Mouse (Mus musculus) skeletal muscle tissue, adult 2 months (tissue): Measurements from ENCODE around the gene Ubl7.

Experiments used
- DNase-seq: peaks from one replicate; pipeline ENCODE4 v3.0.0-alpha.2; 2012; ENCODE audit warnings: low read depth, low spot score

Gene Ubl7

DNA sequence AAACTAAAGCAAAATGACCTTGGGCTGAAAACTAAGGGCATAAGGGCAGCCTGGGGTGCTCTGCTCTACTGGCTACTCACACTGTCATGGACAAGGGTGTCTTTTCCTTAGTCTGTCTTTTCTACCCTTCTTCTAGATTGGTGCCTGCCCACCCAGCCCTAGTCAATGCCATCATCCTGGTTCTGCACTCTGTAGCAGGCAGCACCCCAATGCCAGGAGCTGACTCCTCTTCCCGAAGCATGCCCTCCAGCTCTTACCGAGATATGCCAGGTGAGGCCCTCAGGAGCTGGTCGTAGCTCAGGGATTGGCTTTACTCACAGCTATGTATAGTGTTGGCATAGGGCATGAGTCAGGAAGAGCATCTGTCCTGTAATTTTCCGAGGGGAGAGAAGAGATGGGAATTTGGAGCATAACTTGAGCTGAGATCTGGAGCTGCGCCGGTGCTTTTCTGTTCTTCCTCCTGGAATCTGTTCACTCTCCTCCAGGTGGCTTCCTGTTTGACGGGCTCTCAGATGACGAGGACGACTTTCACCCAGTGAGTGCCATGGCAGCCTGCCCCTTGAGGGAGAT, 10.8 kb downstream of the Ubl7 start:
- DNase-seq: no peak

DNA sequence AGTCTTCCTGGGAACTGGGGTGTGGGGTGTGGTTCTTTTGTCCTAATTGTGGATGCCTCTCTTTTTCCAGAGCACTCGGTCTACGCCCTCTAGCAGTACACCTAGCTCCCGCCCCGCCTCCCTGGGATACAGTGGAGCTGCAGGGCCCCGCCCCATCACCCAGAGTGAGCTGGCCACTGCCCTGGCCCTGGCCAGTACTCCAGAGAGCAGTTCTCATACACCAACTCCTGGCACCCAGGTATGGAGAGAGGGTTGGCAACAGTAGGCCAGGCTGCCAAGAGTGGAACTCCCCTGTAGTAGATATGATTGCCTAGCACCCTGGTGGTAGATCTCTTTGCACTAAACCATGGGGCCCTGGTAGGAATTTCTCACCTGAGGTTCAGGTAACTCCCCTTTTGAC, 11.6 kb downstream of the Ubl7 start:
- DNase-seq: no peak

- no peak for DNase-seq
These were observed 12.3 kb downstream of the Ubl7 start for GRCm38 (mm10) chr9:57923046-57923445.

GRCm38 (mm10) chr9:57931166-57931767, 20.5 kb downstream of the Ubl7 start:
- DNase-seq: no peak

DNA sequence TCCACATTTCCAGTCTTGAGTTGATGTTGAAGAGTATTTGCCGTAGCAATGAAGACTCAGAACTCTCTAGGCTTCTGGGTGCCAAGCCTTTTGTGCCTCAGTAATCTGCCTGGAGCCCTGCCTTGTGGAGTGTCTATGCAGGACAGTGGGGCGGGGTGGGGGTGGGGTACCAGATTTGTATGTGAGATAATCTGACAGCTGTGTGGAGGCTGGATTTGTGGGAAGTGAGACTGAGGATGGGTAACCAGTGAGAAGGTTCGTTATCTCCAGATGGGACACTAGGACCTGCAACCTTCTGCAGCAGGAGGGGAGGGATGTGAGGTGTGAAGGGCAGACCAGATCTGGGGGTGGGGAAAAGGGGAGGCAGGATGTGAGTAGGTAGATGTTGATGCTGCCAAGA, 21.5 kb downstream of the Ubl7 start:
- no peak for DNase-seq

DNA sequence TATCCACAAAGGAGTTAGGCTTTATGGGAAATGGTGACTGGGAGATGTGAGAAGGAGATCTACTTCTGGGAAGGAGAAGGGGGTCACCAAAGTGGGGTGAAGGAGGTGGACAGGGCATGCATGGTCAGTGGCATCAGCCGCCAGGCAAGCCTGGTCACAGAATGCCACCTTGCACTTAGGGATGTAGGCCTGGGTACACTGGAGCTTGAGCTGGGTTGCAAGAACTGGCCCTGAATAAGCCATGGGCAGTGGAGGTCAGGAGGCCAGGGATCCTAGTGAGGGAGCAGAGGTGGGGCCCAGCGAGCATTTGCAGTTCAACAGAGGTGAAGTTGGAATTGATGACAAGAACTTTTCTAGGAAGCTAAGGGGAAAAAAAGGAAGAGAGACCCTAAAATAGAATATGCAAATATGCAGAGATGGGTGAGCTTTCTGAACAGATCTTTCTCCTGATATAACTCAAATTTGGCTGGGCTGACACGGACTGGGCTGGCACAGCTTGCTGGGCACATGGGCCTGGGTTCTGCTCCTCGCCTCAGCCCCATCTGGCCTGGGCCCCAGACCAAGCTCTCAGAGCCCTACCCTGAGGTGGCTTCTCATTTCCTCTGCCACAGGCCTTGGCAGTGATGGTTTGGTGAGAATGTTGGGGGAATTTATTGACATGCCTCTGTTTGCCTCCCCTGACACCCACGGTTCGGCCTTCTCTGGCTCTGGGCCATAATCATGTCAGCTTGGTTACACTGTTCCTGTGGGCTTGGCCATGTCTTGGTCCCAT, 22.2 kb downstream of the Ubl7 start:
- no peak for DNase-seq

DNA sequence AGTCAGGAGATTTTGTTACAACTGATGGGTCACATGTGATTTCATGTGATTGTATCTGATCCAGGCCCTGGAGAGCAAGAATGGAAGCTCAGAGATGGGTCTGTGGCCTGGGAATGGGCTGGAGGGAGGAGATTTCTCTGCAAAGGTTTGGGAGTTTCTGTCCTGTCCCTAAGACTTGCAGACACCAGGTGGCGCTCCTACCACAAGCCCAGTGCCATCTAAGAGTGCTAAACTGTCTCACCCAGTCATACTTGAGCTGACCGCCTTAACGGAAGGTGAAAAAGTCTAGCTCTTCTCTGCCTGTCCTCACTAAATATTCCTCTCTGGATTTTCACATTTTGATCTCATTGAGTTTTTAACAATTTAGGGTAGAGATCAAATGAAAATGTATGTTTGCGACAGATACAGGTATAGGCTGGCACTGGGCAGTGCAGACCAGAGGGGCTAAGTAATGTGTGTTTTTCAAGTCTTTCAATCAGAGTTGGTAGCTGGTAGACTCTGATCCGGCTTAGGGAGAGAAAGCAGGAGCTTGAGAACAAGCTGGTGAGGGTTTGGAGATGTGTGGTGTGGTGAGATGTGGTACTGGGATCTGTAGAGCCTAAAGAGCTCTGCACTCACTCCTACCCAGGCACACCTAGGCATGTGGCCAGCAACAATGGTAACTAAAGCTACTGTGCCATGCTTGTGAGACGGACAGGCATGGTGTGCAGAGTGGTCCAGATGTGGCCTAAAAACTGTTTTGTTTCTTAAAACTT, 25.1 kb downstream of the Ubl7 start:
- peak; percentile 73 for DNase-seq

- DNase-seq: no peak
These were observed 26.4 kb downstream of the Ubl7 start for GRCm38 (mm10) chr9:57937171-57937570.

DNA sequence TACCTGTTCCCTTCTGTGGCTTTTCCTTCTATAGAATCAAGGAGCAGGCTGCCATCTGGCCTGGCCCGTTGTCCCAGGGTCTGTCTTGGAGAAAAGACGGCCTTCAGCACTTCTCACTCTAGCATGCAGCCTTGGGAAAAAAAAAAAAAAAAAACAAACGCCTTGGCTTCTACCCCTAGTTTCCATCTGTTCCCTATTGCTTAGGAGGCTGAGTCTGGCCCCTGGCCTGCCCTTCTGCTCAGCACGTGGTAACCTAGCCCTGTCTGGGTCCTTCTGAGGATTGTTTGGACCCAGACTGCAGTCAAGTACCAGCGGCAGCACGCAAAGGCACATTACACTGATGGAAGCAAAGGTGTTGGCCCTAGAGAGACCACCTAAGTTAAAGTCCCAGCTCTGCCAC, 26.9 kb downstream of the Ubl7 start:
- no peak for DNase-seq

- no peak for DNase-seq
These were observed 27.7 kb downstream of the Ubl7 start for GRCm38 (mm10) chr9:57938225-57939055.

DNA sequence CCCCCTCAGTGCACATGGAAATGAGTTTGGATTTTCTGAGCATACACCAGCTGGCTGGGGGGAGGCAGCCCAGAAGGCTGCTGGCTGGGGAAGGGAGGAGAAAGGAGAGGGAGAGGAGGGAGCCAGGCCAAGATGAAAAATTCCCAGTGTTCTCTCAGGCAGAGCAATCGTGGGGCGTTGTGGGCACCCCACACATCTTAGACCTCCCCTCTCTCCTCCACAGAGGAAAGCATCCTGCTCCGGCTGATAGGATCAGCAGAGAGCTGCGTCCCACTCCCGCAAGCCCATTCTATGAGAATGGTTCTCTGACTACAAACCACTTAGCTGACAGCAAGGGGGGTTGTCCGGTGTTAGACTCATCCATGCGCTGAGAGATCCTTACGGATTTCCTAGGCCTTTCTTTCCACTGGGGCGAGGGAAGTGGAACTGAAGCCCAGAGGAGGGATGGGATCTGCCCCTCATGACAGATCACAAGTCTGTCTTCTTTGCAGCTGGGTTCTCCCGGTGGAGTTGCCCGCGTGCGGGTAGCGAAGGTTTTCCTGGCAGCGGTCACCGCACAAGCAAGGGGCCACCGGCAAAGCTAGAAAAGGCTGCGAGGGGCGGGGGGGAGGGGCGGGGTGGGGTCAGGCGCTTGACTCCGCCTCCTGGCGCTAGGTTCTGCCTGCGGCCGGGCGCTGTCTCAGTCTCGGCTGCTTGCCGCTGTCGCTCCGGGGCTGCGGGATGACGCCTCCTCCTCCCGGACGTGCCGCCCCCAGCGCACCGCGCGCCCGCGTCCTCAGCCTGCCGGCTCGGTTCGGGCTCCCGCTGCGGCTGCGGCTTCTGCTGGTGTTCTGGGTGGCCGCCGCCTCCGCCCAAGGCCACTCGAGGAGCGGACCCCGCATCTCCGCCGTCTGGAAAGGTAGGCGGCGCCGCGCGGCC, 28.9 kb downstream of the Ubl7 start, which contains the start of gene Sema7a:
Gene Sema7a (plus strand): TSS at position 682 of the 918 bp plus-strand sequence.
- peak; percentile 50 for DNase-seq

GRCm38 (mm10) chr9:57940349-57940794, 29.6 kb downstream of the Ubl7 start:
- DNase-seq: no peak

DNA sequence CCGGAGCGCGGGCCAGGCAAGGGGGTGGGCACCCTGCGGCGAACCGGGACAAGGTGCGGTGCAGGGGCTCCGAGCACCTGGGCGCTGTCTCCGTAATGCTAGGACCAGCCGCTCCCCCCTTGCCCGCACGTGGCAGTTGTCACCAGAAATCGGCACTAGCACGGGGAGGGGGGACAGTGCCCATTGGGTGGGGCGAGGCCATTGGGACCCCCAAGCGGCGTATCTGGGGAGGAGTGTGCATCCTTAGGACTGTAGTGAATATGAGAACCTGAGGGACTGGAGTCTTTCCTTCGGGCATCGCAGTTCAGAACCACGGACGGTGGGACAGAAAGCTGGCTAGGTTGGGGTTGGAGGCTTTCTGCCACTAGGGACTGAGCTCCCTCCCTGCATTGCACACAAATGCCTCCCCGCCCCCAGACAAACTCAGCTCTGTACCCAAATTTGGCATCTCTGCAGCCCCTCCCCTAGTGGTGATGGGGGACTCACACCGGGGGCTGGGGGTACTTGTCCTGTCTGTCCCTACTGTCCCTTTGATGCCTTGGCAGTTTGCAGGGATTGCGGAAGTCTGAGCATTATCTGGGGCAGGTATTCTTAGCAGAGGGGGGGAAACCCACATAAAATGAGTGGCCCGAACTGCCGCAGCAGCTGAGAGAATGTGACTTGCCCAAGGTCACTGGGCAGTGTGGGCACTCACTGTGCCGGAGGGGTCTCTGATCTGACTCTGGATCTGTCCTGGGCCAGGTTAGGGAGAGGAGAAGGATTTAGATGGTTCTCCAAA, 30.3 kb downstream of the Ubl7 start:
- no peak for DNase-seq

- DNase-seq: no peak
These were observed 31.3 kb downstream of the Ubl7 start for GRCm38 (mm10) chr9:57942039-57942438.

GRCm38 (mm10) chr9:57943067-57943466, 32.3 kb downstream of the Ubl7 start:
- no peak for DNase-seq

DNA sequence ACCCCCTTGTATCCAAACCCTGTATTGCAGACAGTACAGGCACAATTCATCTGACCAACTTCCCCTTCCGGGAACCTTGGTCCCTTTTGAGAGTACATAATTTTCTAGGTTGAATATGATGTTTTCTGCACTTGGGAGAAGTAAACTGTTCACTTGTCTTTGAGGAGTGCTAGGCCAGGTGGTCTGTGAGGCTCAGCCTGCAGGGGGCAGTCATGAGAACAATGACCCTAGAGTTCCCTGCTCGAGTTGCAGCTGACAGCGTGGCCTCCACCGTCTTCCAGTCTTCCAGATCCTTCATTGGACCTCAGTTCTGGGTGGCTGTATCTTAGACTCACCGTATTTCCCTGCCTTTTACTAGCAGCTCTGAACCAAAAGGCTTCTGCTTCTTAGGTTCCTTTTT, 33.8 kb downstream of the Ubl7 start:
- no peak for DNase-seq

GRCm38 (mm10) chr9:57945771-57946616, 35.2 kb downstream of the Ubl7 start:
- no peak for DNase-seq

DNA sequence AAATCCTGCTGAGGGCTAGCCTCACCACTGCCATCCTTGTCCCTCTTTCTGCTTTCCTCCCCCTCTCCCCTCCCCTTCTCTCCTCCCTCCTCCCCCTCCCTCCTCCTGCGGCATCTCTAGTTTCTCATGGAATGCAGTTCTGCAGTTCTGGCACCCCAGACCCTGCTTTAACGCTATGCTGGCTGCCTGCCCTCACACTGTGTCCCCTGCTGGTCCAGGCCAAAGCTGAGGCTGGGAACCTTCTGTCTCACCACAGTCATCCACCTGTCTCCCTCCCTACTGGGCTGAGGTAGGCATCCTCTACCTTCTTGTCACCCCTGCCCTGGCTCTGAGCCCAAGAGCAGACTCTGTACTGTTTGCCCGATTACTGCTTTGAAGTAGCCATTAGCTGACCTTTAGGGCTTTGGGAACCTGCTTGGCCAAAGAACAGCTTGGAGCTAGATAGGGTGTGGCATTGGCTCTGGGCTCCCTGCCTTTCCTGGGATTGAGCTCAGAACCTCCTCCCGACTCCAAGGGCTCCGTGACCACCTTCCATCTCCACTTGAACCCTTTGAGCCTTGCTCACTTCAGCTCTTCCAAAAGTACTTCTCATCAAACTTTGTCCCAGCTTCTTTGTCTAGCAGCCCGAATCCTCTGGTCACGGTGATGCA, 36.7 kb downstream of the Ubl7 start:
- DNase-seq: no peak
